Mouse (Mus musculus) lung, embryonic 15.5 days (tissue): ENCODE data around the gene Smo. TPM values are rescaled to one million over a fixed set of nuclear protein-coding genes. Genes with fewer than 3 reads are reported as not detected.

ENCODE experiments used
- ATAC-seq: fragments of 200-750 bp; cut with Nextera tagmentation; 2 replicates; pipeline ENCODE4 v1.8.0; 2017; ENCODE audit warnings: moderate number of reproducible peaks, borderline replicate concordance; ENCODE audit not compliant: low FRiP score, low TSS enrichment; ENCODE audit errors: extremely low read depth
- H3K27ac ChIP-seq: fragments of 300-500 bp; sonication (generic); 2 replicates; pipeline ENCODE4 v1.5.1; 2015; ENCODE audit warnings: moderate library complexity, mild to moderate bottlenecking, inconsistent platforms
- H3K27me3 ChIP-seq: fragments of 300-500 bp; sonication (generic); 2 replicates; pipeline ENCODE4 v1.6.1; 2015; ENCODE audit warnings: inconsistent platforms
- H3K36me3 ChIP-seq: fragments of 300-500 bp; sonication (generic); 2 replicates; pipeline ENCODE4 v1.6.1; 2015; ENCODE audit warnings: inconsistent platforms
- H3K4me1 ChIP-seq: fragments of 300-500 bp; sonication (generic); 2 replicates; pipeline ENCODE4 v1.6.1; 2015; ENCODE audit warnings: inconsistent platforms
- H3K4me2 ChIP-seq: fragments of 300-500 bp; sonication (generic); 2 replicates; pipeline ENCODE4 v1.6.1; 2015; ENCODE audit warnings: inconsistent platforms, mild to moderate bottlenecking, moderate library complexity
- H3K4me3 ChIP-seq: fragments of 300-500 bp; sonication (generic); 2 replicates; pipeline ENCODE4 v1.5.1; 2015; ENCODE audit warnings: mild to moderate bottlenecking, inconsistent platforms
- H3K9ac ChIP-seq: fragments of 300-500 bp; sonication (generic); 2 replicates; pipeline ENCODE4 v1.6.1; 2015; ENCODE audit warnings: inconsistent platforms
- H3K9me3 ChIP-seq: fragments of 300-500 bp; sonication (generic); 2 replicates; pipeline ENCODE4 v1.6.1; 2016; ENCODE audit warnings: inconsistent platforms
- WGBS: fragments of 180-500 bp; shearing (Covaris S2); methylation state at CpG from one replicate; pipeline ENCODE4 v1.1.7; 2015; 5-methylcytosine and 5-hydroxymethylcytosine counted together
- polyA plus RNA-seq: library from polyadenylated mRNA; unstranded; fragments of >200 nt; fragmentation: Nextera tagmentation; extraction: Ambion mirVana; gene quantifications from 2 replicates; pipeline ENCODE4 v1.2.1, GENCODE M21; 2015

The Smo gene
- polyA plus RNA-seq, 1 experiment from 2014 or later = 41.6 TPM

DNA sequence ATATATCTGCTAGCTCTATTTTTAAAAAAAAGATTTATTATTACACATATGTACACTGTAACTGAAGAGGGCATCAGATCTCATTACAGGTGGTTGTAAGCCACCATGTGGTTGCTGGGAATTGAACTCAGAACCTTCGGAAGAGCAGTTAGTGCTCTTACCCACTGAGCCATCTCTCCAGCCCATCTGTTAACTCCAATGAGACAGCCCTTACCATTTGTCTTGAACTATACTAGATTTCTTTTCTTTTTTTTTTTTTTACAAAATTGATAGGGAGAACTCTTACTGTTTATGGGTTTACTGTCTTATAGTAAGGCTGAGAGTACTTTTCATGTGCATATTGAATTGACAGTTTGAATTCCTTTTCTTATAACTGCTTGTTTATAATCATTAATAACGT lies 45.3 kb downstream of the Smo start:
- Histone ChIP-seq H3K27me3 (no peaks in the 10 kb centered on the region), H3K36me3 (no peaks in the 10 kb centered on the region), H3K9me3 (no peaks in the 10 kb centered on the region), H3K4me1 (no peaks in the 10 kb centered on the region), H3K4me2 (no peak overlapping the region), H3K27ac (no peak overlapping the region), H3K4me3 (no peak overlapping the region), H3K9ac (no peak overlapping the region)
- no peak for ATAC-seq
- WGBS = 93% methylated on average over 2 of the region's 2 CpGs

DNA sequence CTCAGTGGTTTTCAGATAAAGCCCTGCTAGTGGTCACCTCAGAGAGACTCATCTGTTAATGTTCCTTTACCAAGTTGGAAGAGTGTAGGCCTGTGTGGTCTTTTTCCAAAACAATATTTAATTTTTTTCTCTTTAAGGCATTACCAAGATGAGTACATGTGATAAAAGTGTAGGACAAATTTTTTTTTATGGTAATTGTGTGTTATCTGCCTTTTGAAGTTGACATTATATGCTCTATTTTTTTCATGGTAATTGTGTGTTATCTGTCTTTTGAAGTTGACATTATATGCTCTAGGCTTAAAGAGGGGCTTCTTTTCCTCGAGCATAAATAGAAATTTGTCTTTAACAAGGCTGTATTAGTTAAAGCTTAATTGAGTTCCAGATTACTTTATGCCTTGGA lies 46.9 kb downstream of the Smo start:
- Histone ChIP-seq H3K27me3 (no peaks in the 10 kb centered on the region), H3K4me2 (no peak overlapping the region), H3K9me3 (no peaks in the 10 kb centered on the region), H3K4me1 (no peaks in the 10 kb centered on the region), H3K4me3 (no peak overlapping the region), H3K9ac (no peak overlapping the region), H3K27ac (no peak overlapping the region), H3K36me3 (no peaks in the 10 kb centered on the region)
- WGBS = 38% methylated on average over 1 of the region's 1 CpGs
- no peak for ATAC-seq

DNA sequence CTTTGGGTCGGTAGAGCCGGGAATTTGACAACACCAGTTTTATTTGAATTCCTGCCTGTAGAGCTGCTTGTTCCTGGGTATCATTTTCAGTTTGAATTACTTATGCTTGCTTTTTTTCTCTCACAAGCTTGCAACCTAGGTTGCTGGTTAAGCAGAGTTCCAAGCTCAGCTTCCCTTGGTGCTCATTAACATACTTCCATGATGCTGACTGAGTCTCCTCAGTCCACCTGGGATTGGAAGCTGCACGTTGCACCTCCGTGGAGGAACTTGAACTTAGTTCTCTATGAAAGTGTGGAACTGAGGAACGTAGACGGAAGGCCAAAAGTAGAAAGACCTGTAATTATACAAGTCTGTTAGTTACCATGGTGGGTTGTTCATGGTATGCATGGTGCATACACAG lies 48.7 kb downstream of the Smo start:
- Histone ChIP-seq H3K4me2 (no peak overlapping the region), H3K4me1 (no peaks in the 10 kb centered on the region), H3K27ac (no peak overlapping the region), H3K4me3 (no peak overlapping the region), H3K9ac (no peak overlapping the region), H3K27me3 (no peaks in the 10 kb centered on the region), H3K9me3 (no peaks in the 10 kb centered on the region), H3K36me3 (no peaks in the 10 kb centered on the region)
- ATAC-seq = no peak
- 84% methylated on average over 6 of the region's 6 CpGs for WGBS

DNA sequence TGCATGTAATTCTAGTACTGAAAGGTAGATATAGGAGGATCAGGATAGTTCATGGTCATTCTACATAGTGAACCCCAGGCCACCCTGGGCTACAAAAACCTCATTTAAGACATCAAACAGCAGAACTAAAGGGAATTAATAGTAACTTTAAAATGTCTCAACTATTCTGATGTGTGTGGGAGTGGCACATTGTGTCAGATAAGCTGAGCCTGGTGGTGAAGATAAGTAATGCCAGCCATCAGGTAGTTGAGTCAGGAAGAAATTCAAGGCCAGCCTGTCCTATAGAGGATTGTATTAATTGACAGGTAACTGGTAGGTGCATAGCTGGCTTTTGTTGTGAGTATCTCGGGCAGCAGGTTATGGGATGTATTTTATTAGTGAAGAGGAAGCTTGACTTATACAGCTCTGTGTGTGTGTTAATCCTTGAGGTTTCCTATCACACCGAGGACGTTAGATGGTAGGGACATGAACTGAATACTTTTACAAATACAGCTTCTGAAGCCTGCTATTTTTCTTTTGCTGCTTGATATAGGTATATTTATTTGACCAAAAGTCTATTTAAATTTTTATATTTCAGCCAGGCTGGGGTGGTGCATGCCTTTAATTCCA lies 49.2 kb downstream of the Smo start:
- no peak overlapping the region for H3K4me2 ChIP-seq
- H3K4me1 ChIP-seq = no peaks in the 10 kb centered on the region
- H3K36me3 ChIP-seq = no peaks in the 10 kb centered on the region
- no peak for ATAC-seq
- H3K4me3 ChIP-seq = no peak overlapping the region
- no peak overlapping the region for H3K27ac ChIP-seq
- H3K9me3 ChIP-seq = no peaks in the 10 kb centered on the region
- WGBS = 91% methylated on average over 3 of the region's 3 CpGs
- H3K9ac ChIP-seq = no peak overlapping the region
- no peaks in the 10 kb centered on the region for H3K27me3 ChIP-seq

DNA sequence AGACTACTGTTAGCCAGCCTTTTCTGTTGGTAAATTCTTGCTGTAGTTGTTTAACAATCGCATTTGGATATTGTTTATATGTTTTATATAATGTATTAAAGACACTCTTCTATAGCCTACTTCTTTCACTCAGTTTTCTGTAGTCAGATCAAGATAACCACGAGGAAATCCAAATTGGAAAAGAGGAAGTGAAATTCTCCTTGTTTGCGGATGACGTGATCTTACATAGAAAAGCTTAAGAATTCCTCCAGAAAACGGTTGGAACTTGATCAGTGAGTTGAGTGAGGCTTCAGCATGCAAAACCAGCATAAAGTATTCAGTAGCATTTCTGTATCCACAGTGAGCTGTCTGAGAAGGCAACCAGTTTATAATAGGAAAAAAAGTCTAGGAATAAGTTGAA lies 50.5 kb downstream of the Smo start:
- no peak for ATAC-seq
- Histone ChIP-seq H3K36me3 (no peaks in the 10 kb centered on the region), H3K4me2 (no peak overlapping the region), H3K9me3 (no peaks in the 10 kb centered on the region), H3K27ac (no peak overlapping the region), H3K27me3 (no peaks in the 10 kb centered on the region), H3K9ac (no peak overlapping the region), H3K4me3 (no peak overlapping the region), H3K4me1 (no peaks in the 10 kb centered on the region)
- WGBS = 76% methylated on average over 5 of the region's 5 CpGs

DNA sequence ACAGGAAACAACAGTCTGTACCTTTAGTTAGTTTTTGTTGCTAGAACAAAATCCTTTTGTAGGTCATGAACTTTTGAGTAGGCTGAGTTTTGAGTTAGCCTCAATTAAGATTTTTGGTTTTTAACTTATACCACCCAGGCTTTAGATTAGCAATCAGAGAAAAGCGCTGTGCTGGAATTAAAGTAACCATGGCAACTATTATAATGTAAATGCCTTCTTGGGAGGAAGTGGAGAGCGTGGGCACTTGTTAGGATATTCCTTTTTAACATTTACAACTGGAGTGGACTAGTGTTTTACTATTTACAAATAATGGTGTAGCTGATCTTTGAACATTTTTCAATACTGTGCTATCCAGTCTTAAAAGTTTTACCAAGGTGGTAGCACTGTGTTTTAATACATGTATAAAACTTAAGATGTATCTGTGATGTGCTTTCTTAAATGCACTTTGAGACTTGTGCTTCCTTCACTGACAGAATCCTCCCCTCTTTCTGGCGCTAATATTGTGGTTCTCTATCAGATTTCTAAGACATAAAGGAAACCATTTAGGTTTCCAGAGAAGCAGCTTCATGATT lies 53.6 kb downstream of the Smo start:
- Histone ChIP-seq H3K4me1 (no peaks in the 10 kb centered on the region), H3K9me3 (no peaks in the 10 kb centered on the region), H3K27me3 (no peaks in the 10 kb centered on the region), H3K4me2 (no peak overlapping the region), H3K27ac (no peak overlapping the region), H3K9ac (no peak overlapping the region), H3K4me3 (no peak overlapping the region), H3K36me3 (no peaks in the 10 kb centered on the region)
- no peak for ATAC-seq
- 62% methylated on average over 3 of the region's 3 CpGs for WGBS

DNA sequence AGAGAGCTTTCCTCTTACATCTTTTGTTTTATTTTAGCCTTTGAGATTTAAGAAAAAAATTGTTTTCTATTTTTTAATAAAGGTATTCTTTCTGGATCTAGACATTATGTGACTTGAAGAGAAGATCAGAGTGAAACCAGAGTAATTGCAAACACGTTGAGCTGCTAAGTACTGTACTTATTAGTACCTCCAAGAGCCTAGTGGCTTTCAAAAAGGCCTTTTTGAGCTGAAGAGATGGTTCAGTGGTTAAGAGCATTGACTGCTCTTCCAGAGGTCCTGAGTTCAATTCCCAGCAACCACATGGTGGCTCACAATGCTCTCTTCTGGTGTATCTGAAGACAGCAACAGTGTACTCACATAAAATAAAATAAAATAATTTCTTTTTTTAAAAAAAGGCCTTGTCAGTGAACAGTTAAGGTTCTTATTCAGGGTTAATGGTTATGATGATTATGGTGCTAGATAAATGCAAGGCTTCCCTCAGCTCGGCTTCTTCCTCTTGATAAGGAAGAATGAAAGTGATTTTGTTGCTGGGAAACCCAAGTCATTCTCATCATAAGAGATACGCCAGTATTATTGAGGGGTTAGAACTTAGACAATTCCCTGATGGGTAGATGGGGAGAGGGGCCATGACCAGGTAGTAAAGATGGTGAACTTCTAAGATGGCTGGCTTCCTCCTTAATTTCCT lies 54.9 kb downstream of the Smo start:
- no peak for ATAC-seq
- H3K27ac ChIP-seq = no peak overlapping the region
- 89% methylated on average over 3 of the region's 3 CpGs for WGBS

DNA sequence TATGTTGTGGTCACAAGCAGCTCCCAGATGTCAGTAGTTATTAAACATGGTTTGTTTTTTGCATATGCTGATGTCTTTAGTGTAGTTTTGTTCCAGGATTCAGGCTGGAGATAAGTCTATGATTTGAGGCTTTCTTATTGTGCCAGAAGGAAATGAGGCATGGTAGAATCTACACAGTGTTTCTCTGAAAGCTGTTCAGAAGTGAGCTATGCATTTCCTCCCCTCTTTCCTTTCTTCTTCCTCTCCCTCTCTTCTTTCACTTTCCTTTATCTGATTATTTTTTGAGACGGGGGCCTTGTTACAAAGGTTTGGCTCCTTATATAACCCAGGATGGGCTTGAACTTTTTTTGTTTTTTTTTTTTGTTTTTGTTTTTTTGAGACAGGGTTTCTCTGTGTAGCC lies 58.2 kb downstream of the Smo start:
- H3K4me1 ChIP-seq = no peaks in the 10 kb centered on the region
- H3K27ac ChIP-seq = no peak overlapping the region
- no peak overlapping the region for H3K9ac ChIP-seq
- H3K27me3 ChIP-seq = no peaks in the 10 kb centered on the region
- H3K4me3 ChIP-seq = no peak overlapping the region
- no peaks in the 10 kb centered on the region for H3K36me3 ChIP-seq
- 69% methylated on average over 1 of the region's 1 CpGs for WGBS
- ATAC-seq = no peak
- H3K4me2 ChIP-seq = no peak overlapping the region
- no peaks in the 10 kb centered on the region for H3K9me3 ChIP-seq

More for the DNA sequence above, 54.9 kb downstream of the Smo start:
- H3K27me3 ChIP-seq = no peaks in the 10 kb centered on the region
- no peaks in the 10 kb centered on the region for H3K4me1 ChIP-seq
- no peaks in the 10 kb centered on the region for H3K9me3 ChIP-seq
- H3K4me3 ChIP-seq = no peak overlapping the region
- no peak overlapping the region for H3K9ac ChIP-seq
- no peak overlapping the region for H3K4me2 ChIP-seq
- H3K36me3 ChIP-seq = no peaks in the 10 kb centered on the region

DNA sequence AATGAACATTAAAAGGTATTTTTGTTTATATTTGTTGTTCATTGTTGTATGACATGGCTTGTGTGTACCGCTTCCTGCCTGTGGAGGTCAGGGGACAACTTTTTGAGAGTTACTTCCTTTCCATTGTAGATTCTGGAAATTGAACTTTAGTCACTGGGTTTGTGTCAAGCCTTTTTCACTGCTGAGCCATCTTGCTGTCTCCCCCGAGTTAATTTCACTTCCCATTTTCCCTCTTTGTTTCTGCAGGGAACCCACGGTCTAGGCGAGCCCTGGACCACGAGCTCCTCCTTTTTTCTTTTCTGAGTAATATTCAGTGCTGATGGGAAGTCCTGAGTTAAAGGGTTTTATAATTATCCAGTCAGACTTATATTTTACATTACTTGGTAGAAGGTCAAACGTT lies 59.3 kb downstream of the Smo start:
- ATAC-seq = no peak
- H3K9ac ChIP-seq = no peak overlapping the region
- H3K9me3 ChIP-seq = no peaks in the 10 kb centered on the region
- no peaks in the 10 kb centered on the region for H3K4me1 ChIP-seq
- no peaks in the 10 kb centered on the region for H3K27me3 ChIP-seq
- H3K27ac ChIP-seq = no peak overlapping the region
- H3K4me3 ChIP-seq = no peak overlapping the region
- no peak overlapping the region for H3K4me2 ChIP-seq
- no peaks in the 10 kb centered on the region for H3K36me3 ChIP-seq
- 79% methylated on average over 6 of the region's 6 CpGs for WGBS

DNA sequence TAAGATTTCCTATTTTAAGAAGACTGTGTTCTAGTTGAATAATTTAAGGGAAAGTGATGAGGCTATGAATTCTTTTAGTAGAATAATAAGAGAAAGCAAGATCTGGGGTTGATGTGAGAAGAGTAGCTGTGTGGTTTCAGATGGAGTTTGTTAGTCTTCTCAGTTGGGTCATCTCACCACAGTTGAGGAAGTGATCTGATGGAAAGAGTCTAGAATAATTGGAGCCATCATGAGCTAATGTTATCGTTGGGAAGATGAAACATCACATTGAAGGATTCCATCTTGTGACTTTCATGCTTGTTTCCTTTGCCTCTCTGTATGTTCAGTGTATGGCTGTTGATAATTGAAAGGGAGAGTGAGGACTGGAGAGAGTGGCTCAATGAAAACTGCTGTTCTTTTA lies 67.7 kb downstream of the Smo start:
- WGBS = 84% methylated on average over 1 of the region's 1 CpGs

DNA sequence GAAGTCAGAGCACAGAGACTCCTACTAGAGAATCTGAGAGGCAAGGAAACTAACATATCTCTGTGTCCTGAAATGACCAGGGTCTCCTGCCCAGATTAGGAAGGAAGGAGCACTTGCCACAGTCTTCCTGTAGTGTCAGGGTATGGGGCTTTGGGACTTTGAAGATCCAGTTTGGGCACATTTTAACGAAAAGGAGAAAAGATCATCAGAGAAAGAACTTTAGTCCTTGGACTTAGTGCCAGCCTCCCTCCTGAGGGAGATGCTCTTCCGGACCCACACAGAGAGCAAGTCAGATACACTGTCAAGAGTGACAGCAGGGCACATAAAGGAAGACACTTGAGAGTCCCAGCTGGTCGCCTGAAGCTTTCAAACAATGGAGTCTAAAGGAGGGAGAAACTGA lies 68.7 kb downstream of the Smo start:
- Histone ChIP-seq H3K27me3 (no peaks in the 10 kb centered on the region), H3K9ac (no peak overlapping the region), H3K36me3 (no peaks in the 10 kb centered on the region), H3K4me2 (no peak overlapping the region), H3K4me3 (no peak overlapping the region), H3K4me1 (no peaks in the 10 kb centered on the region), H3K9me3 (no peaks in the 10 kb centered on the region), H3K27ac (no peak overlapping the region)
- 52% methylated on average over 3 of the region's 3 CpGs for WGBS
- ATAC-seq = no peak

More for the DNA sequence above, 67.7 kb downstream of the Smo start:
- H3K4me1 ChIP-seq = no peaks in the 10 kb centered on the region
- no peak overlapping the region for H3K27ac ChIP-seq
- no peaks in the 10 kb centered on the region for H3K27me3 ChIP-seq
- no peak overlapping the region for H3K9ac ChIP-seq
- ATAC-seq = no peak
- no peaks in the 10 kb centered on the region for H3K9me3 ChIP-seq
- no peak overlapping the region for H3K4me2 ChIP-seq
- H3K36me3 ChIP-seq = no peaks in the 10 kb centered on the region
- no peak overlapping the region for H3K4me3 ChIP-seq

DNA sequence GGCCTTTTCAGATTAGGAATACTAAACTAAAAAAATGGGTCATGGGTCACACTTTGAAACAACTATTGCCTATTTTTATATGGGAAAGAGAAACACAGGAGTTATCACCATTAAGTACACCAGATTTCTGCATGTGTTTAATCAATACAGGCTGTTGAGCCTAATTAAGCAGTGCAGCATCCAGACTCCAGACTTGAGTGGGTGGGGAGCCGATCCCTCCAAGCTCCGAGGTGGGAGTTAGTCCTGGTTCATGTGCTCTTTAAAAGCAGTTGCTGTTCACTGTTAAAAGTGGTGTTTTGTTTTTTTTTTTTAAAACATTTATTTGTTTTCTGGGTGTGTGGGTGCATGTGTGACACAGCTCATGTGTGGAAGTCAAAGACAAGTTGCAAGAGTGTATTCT lies 70.1 kb downstream of the Smo start:
- H3K4me3 ChIP-seq = no peak overlapping the region
- H3K27me3 ChIP-seq = no peaks in the 10 kb centered on the region
- H3K27ac ChIP-seq = no peak overlapping the region
- H3K36me3 ChIP-seq = no peaks in the 10 kb centered on the region
- H3K9ac ChIP-seq = no peak overlapping the region
- no peaks in the 10 kb centered on the region for H3K4me1 ChIP-seq
- 82% methylated on average over 2 of the region's 2 CpGs for WGBS
- H3K4me2 ChIP-seq = no peak overlapping the region
- H3K9me3 ChIP-seq = no peaks in the 10 kb centered on the region
- ATAC-seq = no peak
